Mouse (Mus musculus) midbrain, embryonic 10.5 days (tissue): ENCODE data around the gene Evpl. TPM values are rescaled to one million over a fixed set of nuclear protein-coding genes. Genes with fewer than 3 reads are reported as not detected.

Experiments
- DNase-seq: peaks from one replicate; pipeline ENCODE4 v3.0.0-alpha.2; 2017; ENCODE audit warnings: low spot score
- H3K27ac ChIP-seq: fragments of 300-500 bp; sonication (generic); replicated peaks from 2 replicates; pipeline ENCODE4 v1.5.1; 2016; ENCODE audit warnings: mild to moderate bottlenecking
- H3K27me3 ChIP-seq: fragments of 300-500 bp; sonication (generic); 2 replicates; pipeline ENCODE4 v1.6.1; 2016; ENCODE audit warnings: low read depth, mild to moderate bottlenecking; ENCODE audit not compliant: poor library complexity, severe bottlenecking
- H3K36me3 ChIP-seq: fragments of 300-500 bp; sonication (generic); 2 replicates; pipeline ENCODE4 v1.6.1; 2016; ENCODE audit warnings: mild to moderate bottlenecking, moderate library complexity
- H3K4me1 ChIP-seq: fragments of 300-500 bp; sonication (generic); 2 replicates; pipeline ENCODE4 v1.6.1; 2016
- H3K4me3 ChIP-seq: fragments of 300-500 bp; sonication (generic); 2 replicates; pipeline ENCODE4 v1.5.1; 2016; ENCODE audit warnings: mild to moderate bottlenecking, moderate library complexity
- H3K9me3 ChIP-seq: fragments of 300-500 bp; sonication (generic); replicated peaks from 2 replicates; pipeline ENCODE4 v1.6.1; 2016; ENCODE audit warnings: mild to moderate bottlenecking
- WGBS: fragments of 180-500 bp; shearing (Covaris S2); methylation state at CpG from one replicate; pipeline ENCODE4 v1.1.7; 2016; 5-methylcytosine and 5-hydroxymethylcytosine counted together
- polyA plus RNA-seq: library from polyadenylated mRNA; unstranded; fragments of >200 nt; fragmentation: Nextera tagmentation; extraction: Ambion mirVana; gene quantifications from 2 replicates; pipeline ENCODE4 v1.2.1, GENCODE M21; 2016

Gene Evpl
- polyA plus RNA-seq, 1 experiment from 2014 or later, result 0.32 TPM

DNA sequence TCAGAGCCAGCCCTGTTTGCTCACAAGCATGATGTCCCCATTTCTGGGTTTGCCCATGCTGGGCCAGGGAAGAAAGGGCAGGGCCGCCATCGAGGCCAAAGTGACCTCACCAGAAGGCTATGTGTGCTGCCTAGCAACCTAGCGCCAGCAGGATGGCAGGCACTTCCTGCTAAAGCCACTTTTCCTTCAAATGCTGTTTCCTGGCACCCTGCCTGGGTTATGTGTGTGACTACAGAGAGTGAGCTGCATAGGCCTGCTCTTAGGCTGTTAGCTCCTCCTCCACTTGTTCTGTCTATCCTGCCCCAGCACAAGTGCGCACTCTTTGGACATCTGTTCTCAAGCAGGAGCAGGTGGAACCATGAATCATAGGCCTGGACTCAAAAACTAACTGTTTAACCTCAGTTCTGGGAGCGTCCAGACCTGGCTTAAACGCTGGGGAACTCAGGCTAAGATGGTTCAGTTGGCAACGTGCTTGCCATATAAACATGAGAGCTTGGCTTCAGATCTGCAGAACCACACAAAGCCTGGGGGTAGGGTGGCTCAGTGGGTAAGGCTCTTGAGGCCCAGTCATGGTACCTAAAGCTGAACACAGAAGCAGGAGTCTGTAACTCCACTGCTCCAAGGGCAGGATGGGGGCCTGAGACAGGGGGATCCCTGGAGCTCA is 19.0 kb downstream of the Evpl start:
- peaks cover 16% of the 10 kb centered on the region for H3K36me3 ChIP-seq
- H3K4me3 ChIP-seq, result no peak overlapping the region
- peak overlapping the region; percentile 75 for H3K27ac ChIP-seq
- peaks cover 11% of the 10 kb centered on the region for H3K9me3 ChIP-seq
- 79% methylated on average over 7 of the region's 7 CpGs for WGBS
- peak; percentile 46 for DNase-seq
- H3K4me1 ChIP-seq, result peaks cover 36% of the 10 kb centered on the region
- peaks cover 38% of the 10 kb centered on the region for H3K27me3 ChIP-seq

DNA sequence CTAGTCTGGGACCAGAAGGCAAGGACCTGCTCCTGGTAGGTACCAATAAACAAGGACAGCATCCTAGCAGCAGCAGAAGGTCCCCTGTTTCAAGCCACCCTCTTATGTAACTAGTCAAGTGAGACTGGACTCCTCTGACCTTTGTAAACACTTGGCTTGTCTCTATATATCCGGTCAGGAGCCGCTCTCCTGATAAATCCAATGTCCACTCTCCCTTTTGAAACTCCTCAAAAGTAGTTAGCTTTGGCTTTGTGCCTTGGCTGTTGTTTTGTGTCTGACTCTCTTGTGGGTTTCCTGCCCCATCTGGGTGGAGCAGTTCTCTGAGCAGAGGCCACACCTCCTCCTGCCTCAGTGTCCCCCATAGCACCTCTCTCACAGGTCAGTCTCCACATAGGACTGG is 19.6 kb downstream of the Evpl start:
- Histone ChIP-seq H3K27ac (peak overlapping the region; percentile 75), H3K4me1 (peaks cover 32% of the 10 kb centered on the region), H3K36me3 (peaks cover 13% of the 10 kb centered on the region), H3K27me3 (peaks cover 31% of the 10 kb centered on the region), H3K4me3 (no peak overlapping the region), H3K9me3 (peaks cover 11% of the 10 kb centered on the region)
- DNase-seq, result no peak
- 96% methylated on average over 2 of the region's 2 CpGs for WGBS

DNA sequence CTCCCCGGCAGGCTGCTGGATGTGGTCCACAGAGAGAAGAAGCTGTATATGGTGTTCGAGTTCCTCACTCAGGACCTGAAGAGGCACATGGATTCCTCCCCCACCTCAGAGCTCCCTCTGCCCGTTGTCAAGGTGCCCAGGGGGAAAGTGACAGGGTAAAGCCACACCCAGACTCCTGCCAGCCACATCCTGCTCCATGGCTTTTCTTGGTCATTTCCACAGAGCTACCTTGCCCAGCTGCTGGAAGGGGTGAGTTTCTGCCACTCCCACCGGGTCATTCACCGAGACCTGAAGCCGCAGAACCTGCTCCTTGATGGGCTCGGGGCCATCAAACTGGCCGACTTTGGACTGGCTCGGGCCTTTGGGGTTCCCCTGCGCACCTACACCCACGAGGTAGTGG is 21.3 kb downstream of the Evpl start:
- peaks cover 14% of the 10 kb centered on the region for H3K27me3 ChIP-seq
- no peak overlapping the region for H3K4me3 ChIP-seq
- DNase-seq, result no peak
- WGBS, result 87% methylated on average over 11 of the region's 11 CpGs
- H3K36me3 ChIP-seq, result peaks cover 13% of the 10 kb centered on the region
- H3K4me1 ChIP-seq, result peaks cover 17% of the 10 kb centered on the region
- H3K27ac ChIP-seq, result no peak overlapping the region
- H3K9me3 ChIP-seq, result peaks cover 5% of the 10 kb centered on the region

DNA sequence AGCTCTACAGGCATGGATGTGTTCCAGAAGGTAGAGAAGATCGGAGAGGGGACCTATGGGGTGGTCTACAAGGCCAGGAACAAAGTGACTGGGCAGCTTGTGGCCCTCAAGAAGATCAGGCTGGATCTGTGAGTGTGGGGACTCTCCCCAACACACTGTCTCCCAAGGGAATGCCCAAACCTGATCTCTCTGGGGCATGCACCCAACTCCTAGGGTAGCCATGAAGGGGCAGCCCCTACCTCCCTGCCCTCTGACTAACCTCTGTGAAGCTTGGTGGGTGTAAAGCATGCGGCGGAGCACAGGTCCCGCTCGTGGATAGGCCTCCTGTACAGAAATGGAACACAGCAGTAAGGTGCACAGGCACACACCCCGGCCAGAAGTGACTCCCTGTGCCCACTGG is 21.9 kb downstream of the Evpl start:
- Histone ChIP-seq H3K4me1 (peaks cover 17% of the 10 kb centered on the region), H3K27ac (no peak overlapping the region)
- 87% methylated on average over 6 of the region's 6 CpGs for WGBS

DNA sequence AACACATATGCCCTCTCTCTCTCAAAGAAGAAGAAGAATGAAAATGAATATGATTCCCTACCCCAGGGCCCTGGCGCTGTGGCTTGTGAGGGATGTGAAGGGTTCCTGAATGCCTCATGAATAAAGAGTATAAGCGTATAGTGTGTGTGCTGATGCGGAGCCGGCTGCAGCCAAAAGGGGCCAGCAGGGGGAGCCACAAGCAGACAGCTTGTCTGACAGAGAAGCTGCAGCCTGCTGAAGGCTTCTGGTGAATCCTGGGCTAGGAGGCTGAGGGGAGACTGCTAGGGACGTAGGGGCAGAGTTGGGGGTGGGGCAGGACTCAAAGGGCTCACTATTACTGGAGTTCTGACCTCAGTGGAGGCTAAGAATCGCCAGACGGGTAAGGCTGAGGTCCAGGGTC is 22.7 kb downstream of the Evpl start:
- DNase-seq, result no peak
- Histone ChIP-seq H3K27ac (no peak overlapping the region), H3K36me3 (0 out of 2 replicates have a peak, but pooled peaks cover 7% of the 10 kb centered on the region), H3K27me3 (peaks cover under 1% of the 10 kb centered on the region), H3K9me3 (no peaks in the 10 kb centered on the region), H3K4me3 (no peak overlapping the region), H3K4me1 (peaks cover 17% of the 10 kb centered on the region)
- 80% methylated on average over 7 of the region's 7 CpGs for WGBS

More for the DNA sequence above, 21.9 kb downstream of the Evpl start:
- Histone ChIP-seq H3K9me3 (no peaks in the 10 kb centered on the region), H3K4me3 (no peak overlapping the region), H3K36me3 (0 out of 2 replicates have a peak, but pooled peaks cover 7% of the 10 kb centered on the region), H3K27me3 (peaks cover 9% of the 10 kb centered on the region)
- no peak for DNase-seq

DNA sequence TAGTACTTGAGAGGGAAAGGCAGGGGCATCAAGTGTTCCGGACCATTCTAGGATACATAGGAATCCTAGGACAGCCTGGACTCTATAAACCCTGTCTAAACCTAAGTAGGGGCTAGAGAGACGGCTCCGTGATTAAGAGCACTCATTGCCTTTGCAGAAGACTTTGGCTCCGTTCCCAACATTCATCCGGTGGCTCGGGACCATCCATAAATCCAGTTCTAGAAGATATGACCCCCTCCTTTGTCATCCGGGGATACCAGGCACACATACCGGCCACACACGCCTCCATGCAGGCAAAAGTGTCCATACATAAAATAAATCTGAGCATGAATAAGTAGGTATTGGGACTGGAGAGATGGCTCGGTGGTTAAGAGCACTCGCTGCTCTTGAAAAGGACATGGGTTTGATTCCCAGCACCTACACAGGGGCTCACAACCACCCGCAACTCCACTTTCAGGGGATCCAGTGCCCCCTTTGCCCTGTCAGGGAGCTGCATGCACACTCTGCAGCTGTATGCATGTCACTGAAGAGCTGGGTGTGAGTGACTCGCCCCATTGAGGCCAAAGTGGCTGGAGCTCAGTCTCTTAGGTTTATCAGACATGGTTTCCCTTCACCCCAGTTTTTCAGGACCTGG is 23.9 kb downstream of the Evpl start:
- Histone ChIP-seq H3K27me3 (no peaks in the 10 kb centered on the region), H3K27ac (no peak overlapping the region), H3K4me1 (peaks cover 7% of the 10 kb centered on the region), H3K9me3 (no peaks in the 10 kb centered on the region), H3K36me3 (0 out of 2 replicates have a peak, but pooled peaks cover 9% of the 10 kb centered on the region), H3K4me3 (no peak overlapping the region)
- DNase-seq, result no peak
- WGBS, result 94% methylated on average over 13 of the region's 13 CpGs

DNA sequence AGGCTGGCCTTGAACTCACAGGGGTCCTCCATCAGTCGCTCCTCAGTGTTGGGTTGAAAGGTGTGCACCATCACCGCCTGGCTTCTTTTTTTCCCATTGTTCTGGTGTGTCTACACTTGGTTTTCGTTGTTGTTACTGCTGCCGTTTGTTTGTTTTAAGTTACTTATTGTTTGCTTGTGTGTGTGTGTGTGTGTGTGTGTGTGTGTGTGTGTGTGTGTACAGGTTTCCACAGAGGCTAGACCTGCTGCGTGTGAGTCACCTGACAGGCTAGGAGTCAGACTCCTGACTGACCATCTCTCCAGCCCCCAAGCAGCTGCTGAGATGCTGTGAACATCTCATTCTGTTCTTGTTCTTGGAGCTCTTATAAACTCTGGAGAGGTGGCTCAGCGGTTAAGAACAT is 25.0 kb downstream of the Evpl start:
- Histone ChIP-seq H3K36me3 (0 out of 2 replicates have a peak, but pooled peaks cover 9% of the 10 kb centered on the region), H3K4me3 (no peak overlapping the region)
- 96% methylated on average over 6 of the region's 6 CpGs for WGBS

DNA sequence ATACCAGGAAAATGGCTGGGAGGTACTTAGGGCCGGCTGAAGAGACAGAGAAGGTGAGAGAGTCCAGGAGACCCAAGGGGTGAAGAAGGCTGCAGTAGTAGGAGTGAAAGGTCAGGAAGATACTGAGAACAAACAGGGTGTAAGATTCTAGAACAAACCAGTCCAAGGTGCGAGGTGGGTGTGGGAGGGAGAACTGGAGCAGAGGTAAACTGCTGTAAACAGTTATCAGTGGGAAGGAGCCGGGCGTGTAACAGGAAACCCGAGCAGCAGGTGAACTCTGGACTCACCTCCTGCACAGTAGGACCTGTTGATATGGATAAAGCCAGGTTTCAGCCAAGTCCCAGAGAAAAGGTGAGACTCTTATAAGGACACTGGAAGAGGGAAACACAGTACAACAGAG is 27.2 kb downstream of the Evpl start:
- Histone ChIP-seq H3K4me3 (no peak overlapping the region), H3K36me3 (peaks cover 30% of the 10 kb centered on the region), H3K4me1 (no peaks in the 10 kb centered on the region), H3K27me3 (no peaks in the 10 kb centered on the region), H3K9me3 (no peaks in the 10 kb centered on the region), H3K27ac (no peak overlapping the region)
- 82% methylated on average over 5 of the region's 5 CpGs for WGBS
- no peak for DNase-seq

More for the DNA sequence above, 25.0 kb downstream of the Evpl start:
- Histone ChIP-seq H3K27me3 (no peaks in the 10 kb centered on the region), H3K4me1 (no peaks in the 10 kb centered on the region), H3K27ac (no peak overlapping the region), H3K9me3 (no peaks in the 10 kb centered on the region)
- DNase-seq, result no peak

DNA sequence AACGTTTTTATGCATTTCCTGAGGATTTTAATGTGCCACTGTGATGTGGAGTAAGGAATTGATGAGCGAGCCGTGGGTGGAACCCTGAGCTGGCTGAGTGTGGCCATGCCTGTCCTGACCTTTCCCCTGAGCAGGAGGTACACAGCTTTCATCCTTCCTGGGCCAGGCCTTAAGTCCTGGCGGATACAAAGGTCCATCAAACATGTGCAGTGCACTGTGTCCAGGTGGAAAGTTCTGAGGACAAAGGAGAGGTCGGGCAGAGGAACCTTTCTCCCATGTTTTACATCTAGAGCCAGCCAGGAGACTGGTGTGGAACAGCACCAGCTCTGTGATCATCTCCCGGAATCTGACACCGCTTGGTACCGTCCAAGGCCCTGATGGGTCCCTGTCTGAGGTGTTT is 28.6 kb downstream of the Evpl start:
- H3K4me1 ChIP-seq, result no peaks in the 10 kb centered on the region
- no peaks in the 10 kb centered on the region for H3K9me3 ChIP-seq
- DNase-seq, result no peak
- no peak overlapping the region for H3K27ac ChIP-seq
- H3K4me3 ChIP-seq, result no peak overlapping the region
- 87% methylated on average over 8 of the region's 8 CpGs for WGBS
- H3K36me3 ChIP-seq, result peaks cover 34% of the 10 kb centered on the region
- H3K27me3 ChIP-seq, result no peaks in the 10 kb centered on the region

DNA sequence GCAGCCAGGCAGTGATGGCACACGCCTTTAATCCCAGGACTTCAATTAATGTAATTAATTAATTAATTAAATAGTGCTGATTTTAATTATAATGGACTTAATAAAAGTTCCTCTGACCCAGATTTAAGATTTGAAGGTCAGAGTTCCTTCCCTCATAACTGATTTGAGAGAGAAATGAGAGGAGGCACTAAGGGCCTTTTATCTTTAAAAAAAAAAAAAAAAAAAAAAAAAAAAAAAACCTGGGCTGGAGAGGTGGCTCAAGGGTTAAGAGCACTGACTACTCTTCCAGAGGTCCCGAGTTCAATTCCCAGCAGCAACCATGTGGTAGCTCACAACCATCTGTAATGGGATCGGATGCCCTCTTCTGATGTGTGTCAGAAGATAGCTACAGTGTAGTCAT is 29.2 kb downstream of the Evpl start:
- Histone ChIP-seq H3K9me3 (no peaks in the 10 kb centered on the region), H3K27me3 (no peaks in the 10 kb centered on the region), H3K4me1 (no peaks in the 10 kb centered on the region), H3K27ac (no peak overlapping the region), H3K4me3 (no peak overlapping the region), H3K36me3 (peaks cover 34% of the 10 kb centered on the region)
- 86% methylated on average over 3 of the region's 3 CpGs for WGBS
- DNase-seq, result no peak

DNA sequence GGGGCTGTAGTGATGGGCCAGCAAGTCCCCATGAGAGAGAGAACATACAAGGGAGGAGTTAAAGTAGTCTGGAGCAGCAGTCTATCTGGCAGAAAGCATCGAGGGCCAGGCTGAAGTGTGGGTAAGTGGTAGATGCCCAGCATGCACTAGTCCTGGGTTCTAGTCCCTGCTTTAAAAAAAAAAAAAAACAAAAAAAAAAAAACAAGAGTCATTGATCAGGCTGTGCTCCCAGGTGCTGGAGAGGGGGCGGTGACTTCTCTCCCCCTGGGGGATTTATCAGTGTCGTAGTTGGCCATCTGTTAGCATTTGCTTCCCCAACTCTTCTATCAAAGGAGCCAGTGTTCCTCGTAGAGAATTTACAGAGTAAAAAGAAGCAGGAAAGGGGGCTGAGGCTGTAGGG is 31.2 kb downstream of the Evpl start:
- H3K27me3 ChIP-seq, result no peaks in the 10 kb centered on the region
- DNase-seq, result no peak
- WGBS, result 84% methylated on average over 4 of the region's 4 CpGs

DNA sequence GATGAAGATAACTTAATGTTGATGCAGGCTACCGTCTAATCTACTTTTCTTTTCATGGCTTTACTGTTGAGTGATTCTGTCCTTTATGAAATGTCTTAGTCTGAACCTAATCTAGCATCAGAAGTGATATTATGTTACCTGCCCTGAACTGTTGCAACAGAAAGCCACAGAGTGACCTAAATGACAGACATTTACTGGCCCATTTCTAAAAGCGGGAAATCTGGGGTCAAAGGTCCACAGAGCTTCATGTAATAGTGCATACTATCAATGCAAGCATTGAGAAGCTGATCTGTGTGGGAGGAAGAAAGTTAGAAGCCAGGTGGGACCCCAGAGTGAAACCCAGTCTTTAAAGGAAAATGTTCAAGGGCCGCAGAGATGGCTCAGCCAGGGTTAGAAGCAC is 34.7 kb downstream of the Evpl start:
- H3K27ac ChIP-seq, result no peak overlapping the region
- H3K4me3 ChIP-seq, result no peak overlapping the region
- peaks cover 29% of the 10 kb centered on the region for H3K36me3 ChIP-seq
- H3K27me3 ChIP-seq, result no peaks in the 10 kb centered on the region
- no peak for DNase-seq
- WGBS, result 93% methylated on average over 3 of the region's 3 CpGs
- H3K4me1 ChIP-seq, result peaks cover 8% of the 10 kb centered on the region
- H3K9me3 ChIP-seq, result no peaks in the 10 kb centered on the region

More for the DNA sequence above, 31.2 kb downstream of the Evpl start:
- Histone ChIP-seq H3K4me3 (no peak overlapping the region), H3K4me1 (no peaks in the 10 kb centered on the region), H3K9me3 (no peaks in the 10 kb centered on the region), H3K36me3 (peaks cover 31% of the 10 kb centered on the region), H3K27ac (no peak overlapping the region)

DNA sequence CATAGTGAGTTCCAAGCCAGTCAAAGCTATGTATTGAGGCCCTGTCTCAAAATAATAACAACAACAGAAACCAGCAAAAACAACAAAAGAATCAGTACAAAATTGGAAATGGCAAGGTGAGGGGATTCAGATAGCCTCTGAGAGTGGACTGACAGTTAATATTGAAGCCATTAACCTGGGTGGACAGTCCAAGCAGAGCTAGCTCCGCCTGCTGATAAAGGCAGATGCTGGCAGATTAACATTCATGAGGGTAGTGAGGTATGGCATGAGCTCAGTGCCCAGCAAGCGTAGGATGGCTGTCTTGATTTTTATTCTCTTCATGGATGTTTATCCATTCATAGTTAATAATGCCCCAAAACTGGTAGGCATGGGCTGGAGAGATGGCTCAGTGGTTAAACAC is 36.7 kb downstream of the Evpl start:
- H3K36me3 ChIP-seq, result peaks cover 23% of the 10 kb centered on the region
- no peaks in the 10 kb centered on the region for H3K27me3 ChIP-seq
- H3K4me1 ChIP-seq, result peaks cover 17% of the 10 kb centered on the region
- H3K4me3 ChIP-seq, result no peak overlapping the region
- no peaks in the 10 kb centered on the region for H3K9me3 ChIP-seq
- 93% methylated on average over 2 of the region's 2 CpGs for WGBS
- no peak overlapping the region for H3K27ac ChIP-seq
- no peak for DNase-seq
